Mouse (Mus musculus) kidney, adult 10 weeks (tissue): Measurements from ENCODE around the gene Atpaf2. TPM values are rescaled to one million over a fixed set of nuclear protein-coding genes. Genes with fewer than 3 reads are reported as not detected.

ENCODE experiments used
- polyA plus RNA-seq: library from polyadenylated mRNA; stranded (reverse); fragments of 350-450 nt; fragmentation: Illumina TruSeq; extraction: RNeasy Lipid Tissue Mini Kit (QIAGEN cat#74804); gene quantifications from one replicate; pipeline ENCODE4 v1.2.3, GENCODE M21; 2014; ENCODE audit warnings: low read depth, low replicate concordance

Gene Atpaf2
- polyA plus RNA-seq, result 8.7 TPM

DNA sequence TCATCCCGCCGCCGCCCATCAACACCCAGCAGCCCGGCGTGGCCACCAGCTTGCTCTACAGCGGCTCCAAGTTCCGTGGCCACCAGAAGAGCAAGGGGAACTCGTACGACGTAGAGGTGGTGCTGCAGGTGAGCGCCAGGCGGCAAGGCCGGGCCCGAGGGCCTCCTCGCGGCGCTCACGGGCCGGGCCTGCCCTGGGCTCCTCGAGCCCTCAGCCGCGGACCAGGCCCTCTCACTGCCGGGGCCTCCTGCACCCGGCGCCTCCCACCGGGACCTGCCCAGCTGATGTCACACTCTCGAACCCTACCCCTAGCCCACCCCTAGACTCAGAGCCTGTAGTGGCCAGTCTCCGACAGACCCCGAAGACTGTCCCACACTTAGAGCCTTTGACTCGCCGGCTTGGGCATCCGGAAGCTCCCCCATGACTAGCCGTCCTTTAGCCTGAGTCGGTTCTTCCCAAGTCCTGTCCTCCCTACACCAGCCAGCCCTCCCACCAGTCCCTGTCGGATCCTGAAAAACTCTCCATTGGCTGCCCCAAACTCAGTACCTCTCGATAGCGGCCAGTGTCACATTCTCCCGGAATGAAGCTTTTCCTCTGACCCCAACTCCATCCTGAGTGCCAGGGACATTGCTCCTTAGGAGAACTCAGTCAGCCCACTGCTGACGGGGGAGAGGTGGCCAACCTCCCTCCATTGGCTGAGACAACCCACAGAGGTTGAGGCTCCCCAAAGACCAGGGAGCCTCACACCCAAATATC is at the start of gene Atpaf2:
Gene Atpaf2, minus strand, starts transcription at position 741 of the 756 bp plus-strand sequence.

DNA sequence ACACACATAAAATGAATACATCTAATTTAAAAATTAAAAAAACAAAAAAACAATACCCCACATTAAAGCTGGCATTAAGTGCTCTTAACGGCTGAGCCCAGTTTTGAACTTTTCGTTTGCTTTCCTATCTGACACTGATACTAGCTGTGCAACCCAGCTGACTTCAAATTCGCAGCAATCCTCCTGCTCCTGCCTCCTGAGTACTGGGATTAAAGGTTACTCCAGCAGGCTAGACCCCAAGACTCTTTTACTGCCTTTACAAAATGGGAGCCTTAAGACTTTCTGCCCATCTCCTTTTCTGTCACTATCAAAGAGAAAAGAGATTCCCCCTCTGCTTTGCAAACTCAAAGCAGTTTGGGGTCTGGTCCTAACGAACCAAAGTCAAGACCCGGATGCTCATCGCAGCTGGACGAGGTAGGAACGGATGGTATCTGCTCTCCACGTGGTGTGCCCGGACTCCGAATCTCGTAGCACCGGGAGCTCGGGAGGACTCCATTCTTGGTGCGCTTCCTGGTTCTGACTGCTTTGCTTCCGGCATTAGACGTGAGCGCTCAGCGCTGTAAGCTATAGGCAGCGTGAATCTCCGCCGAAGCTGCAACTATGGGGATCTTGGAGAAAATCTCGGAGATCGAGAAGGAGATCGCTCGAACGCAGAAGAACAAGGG is 36.0 kb upstream of the Atpaf2 start, which contains the start of gene Drg2:
Gene Drg2, plus strand, starts transcription at position 512 of the 665 bp plus-strand sequence.

DNA sequence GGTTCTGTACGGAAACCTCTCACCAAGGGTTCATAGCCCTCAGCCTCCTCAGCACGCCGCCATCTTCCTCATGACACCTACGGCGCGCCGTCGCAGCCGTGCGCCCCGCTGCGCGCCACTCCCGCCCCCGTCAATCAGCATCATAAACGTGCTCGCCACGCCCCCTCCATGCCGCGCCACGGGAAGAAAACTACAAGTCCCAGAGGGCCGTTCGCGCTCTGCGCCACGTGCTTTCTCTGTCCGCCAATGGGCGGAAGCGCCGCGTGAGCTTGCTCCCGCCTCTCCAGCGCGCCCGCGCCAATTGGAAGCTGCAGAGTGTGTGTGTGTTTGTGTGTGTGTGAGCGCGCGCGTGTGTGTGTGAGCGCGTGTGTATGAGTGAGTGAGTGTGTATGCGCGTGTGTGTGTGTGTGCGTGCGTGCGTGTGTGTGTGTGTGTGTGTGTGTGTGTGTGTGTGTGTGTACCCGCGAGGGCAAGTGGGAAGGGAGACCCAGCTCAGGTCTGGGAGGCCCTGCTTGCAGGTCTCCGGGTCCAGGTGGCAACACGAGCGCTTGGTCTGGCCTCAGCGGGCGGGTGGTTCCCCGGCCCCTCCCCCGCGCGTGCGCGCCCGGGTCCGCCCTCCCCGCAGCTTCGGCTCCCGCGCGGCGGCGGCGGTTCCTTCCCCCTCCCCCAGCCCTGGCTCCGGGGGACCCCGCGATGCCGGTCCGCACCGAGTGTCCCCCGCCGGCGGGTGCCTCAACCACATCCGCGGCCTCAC is 1.1 kb downstream of the Atpaf2 start, which contains the start of gene Gid4:
Gene Gid4, plus strand, starts transcription at position 183 of the 754 bp plus-strand sequence.

DNA sequence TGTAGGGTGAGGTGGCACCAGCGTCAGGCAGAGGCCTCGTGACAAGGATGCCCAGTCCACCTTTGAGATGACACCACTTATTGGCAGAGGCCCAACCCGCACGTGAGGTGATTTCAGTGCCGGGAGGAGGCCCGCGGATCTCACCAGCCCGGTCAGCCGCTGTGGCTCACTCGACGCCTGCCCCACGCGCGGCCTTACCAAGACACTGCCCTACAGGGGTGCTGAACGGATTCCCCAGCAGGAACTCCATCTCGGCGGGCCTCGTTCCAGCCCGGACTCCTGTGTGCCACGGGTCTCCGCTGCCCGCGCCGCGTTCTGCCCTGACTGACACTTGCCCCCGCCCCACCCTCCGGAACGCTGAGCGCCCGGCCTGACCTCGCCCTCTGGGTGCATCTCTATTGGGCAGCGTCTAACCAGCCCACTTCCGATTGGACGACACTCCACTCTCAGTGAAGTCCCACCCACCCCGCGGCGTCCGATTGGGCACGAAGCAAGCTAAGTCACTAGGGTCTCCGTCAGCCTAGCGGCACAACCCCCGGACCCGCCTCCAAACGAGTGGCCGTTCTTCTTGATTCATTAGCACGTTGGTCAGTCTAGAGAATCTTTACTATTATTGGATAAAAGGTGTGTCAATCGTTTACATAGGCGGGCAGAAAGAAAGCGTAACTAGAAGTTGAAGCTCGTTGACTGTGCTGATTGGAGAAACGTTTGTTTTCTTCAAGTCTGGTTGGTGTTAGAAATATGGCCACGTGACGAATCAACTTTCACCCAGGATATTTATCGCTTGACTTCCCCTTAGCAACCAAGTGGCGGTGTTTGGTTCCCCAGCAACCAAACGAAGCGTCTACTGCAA is 65.5 kb downstream of the Atpaf2 start, which contains the start of the genes Tom1l2 and Drc3:
Gene Tom1l2, minus strand, starts transcription at position 347 of the 853 bp plus-strand sequence.
Gene Drc3, plus strand, starts transcription at position 771 of the 853 bp plus-strand sequence.

Other genes starting within 250 kb of the Atpaf2 start
- 0.28 TPM for gene Srebf1, start 195.9 kb downstream of the Atpaf2 start, polyA plus RNA-seq
- gene Tom1l2, start 65.6 kb downstream of the Atpaf2 start, polyA plus RNA-seq, result 16.5 TPM
- gene Drc3, start 65.1 kb downstream of the Atpaf2 start, polyA plus RNA-seq, result 0.81 TPM
- gene Gid4, start 1.3 kb downstream of the Atpaf2 start, polyA plus RNA-seq, result 34.6 TPM
- 25.3 TPM for gene Drg2, start 36.1 kb upstream of the Atpaf2 start, polyA plus RNA-seq
- gene Myo15, start 50.9 kb upstream of the Atpaf2 start, polyA plus RNA-seq, result not detected
- 79.5 TPM for gene Alkbh5, start 117.9 kb upstream of the Atpaf2 start, polyA plus RNA-seq